Mouse (Mus musculus): Measurements from ENCODE around the gene Cip2a.

Cip2a gene

DNA sequence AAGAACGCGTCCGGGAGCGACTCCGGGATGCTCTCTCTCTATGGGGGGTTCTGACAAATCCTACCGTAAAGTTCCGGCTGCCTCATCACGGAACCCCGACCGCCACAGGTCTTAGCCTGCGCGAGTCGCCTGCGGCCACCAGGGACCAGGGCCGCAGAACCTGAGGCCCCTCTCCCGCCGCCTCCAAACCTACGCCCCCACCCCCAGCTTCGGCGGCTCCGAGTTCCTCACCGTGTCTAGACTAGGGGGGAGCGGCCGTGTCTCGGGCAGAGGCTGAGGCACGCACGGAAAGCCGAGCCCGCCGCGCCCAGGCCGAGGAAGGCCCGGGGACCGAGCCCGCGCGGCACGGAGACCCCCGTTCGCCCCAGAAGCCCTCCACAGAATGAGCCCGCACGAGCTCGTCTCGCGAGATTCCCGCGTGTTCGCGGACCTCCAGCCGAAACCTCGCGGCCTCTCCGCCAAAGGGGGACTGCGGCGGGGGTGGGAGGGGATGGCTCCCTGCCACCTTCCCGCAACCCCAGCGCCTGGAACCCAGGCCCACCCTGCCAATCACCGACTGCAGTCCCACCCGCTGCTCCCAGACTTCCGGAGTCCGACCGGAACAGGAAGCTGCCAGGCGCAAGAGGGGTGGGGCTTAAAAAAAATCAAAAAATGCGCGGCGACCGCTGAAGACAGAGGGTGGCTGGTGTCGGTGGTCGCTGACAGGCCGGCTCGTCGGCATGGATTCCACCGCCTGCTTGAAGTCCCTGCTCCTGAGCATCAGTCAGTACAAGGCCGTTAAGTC lies at the start of gene Cip2a, which contains the start of gene Dzip3:
Gene Cip2a, plus strand, starts transcription at position 627 of the 784 bp plus-strand sequence.
Gene Dzip3, minus strand, starts transcription at position 607 of the 784 bp plus-strand sequence.
- DNase-seq (ENCODE audit: low read depth, low spot score) = peak; percentile 88

GRCm38 (mm10) chr16:48972996-48973395 lies 21.0 kb upstream of the Cip2a start:
- no peak for DNase-seq (ENCODE audit: low read depth, low spot score)

DNA sequence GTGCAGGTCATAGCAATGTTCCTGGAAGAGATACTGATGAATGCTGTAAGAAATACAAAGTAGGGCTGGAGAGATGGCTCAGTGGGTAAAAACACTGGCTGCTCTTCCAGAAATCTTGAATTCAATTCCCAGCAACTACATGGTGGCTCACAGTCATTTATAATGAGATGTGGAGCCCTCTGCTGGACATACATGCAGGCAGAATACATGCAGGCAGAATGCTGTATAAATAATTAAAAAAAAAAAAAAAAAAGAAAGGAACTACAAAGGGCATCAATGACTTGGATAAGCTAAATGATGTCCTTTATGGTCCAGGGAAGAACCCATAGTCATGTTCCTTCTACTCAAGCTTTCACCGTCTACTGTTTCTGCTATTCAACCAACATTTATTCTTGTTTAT lies 20.4 kb upstream of the Cip2a start:
- DNase-seq (ENCODE audit: low read depth, low spot score) = peak; percentile 27

DNA sequence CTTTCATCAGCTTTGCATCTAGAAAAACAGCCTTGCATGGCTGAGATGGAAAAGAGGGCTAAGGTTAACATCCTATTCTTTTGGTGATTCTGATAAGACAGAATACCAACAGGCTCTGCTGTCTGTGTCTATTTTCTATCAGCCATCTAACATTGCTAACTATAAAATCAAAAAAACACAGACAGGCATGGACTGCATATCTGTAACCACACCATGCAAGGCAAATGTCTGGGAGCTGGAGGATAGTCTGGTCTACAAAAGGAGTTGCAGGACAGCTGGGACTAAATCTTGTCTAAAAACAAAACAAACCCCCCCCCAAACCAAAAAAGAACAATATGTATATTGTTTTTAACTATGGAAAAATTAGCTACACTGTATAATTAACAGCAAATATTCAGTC lies 14.0 kb upstream of the Cip2a start:
- no peak for DNase-seq (ENCODE audit: low read depth, low spot score)

DNA sequence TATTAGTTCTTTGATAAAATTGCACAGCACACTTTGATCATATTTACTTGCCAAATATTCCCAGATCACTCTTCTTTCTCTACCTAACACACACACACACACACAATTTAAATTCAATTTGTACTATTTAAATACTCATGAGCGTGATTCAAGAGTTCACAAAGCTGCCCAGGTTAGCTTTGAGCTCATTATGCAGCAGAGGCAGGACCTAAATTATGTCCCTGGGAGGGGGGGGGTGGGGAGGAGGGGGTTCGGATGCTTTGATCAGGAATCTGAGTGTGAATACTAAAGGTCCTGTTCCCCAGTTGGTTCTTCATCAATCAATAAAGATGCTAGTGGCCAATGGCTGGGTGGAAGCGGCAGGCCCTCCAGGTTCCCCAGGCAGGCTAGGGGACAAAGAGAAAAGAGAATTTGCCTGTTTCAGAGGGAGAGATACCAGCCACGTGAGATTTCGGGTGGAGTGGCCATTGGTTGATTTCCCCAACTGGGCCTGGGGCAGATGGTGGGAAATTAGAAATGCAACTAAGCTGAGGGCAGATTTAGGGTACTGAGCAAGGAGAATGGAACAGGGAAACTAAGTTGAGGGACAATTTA lies 8.9 kb upstream of the Cip2a start:
- DNase-seq (ENCODE audit: low read depth, low spot score) = no peak

DNA sequence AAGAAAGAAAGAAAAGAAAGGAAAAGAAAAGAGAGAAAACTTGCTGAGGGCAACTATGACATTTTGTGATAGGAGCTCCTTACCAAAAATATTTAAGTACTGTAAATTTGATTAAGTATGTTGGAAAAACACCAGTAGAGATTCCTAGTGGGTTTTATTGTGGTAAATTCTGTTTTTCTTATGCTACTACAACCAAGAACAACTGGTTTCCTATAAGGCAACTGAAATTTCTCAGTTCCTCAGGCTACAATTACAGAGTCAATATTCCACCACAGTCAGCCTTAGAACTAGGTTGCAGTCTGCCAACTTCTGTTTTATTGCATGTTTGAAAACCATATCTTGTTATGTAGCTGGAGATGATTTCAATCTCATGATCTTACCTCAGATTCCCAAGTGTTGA lies 4.3 kb upstream of the Cip2a start:
- no peak for DNase-seq (ENCODE audit: low read depth, low spot score)

DNA sequence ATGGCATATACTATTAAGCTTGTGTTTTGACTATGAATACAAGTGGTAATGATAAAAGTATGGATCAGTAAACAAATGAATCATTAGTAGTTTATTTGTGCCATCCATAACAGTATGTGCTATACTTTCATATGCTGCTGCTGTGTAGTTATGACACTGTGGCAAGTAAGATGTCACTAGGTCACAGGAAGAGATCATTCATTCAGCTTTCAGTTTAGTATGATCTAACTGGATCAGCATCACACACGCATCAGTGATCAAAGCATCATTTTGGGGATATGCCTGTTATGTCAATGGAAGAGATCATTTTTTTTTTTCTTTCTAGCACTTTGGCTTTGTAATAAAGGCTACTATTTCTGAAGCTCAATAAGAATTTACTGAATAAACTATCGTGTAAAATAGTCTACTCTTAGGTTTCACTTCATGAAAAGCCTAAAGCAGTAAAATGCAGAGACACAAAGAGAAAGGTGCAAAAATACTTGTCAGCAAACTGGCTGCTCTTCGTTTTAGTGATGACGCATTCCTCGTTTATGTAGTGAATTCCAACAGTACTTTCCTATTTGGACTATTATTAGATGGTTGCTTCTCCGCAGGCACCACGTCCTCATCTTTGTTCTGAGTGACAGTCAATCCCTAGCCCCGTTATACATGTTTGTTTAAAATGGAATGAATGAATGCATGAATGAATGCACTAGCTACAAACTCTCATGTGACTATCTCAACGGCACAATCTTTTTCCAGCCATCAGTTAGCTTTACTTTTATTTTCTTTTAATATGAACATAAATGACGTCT lies 1.4 kb upstream of the Cip2a start:
- peak; percentile 57 for DNase-seq (ENCODE audit: low read depth, low spot score)

DNA sequence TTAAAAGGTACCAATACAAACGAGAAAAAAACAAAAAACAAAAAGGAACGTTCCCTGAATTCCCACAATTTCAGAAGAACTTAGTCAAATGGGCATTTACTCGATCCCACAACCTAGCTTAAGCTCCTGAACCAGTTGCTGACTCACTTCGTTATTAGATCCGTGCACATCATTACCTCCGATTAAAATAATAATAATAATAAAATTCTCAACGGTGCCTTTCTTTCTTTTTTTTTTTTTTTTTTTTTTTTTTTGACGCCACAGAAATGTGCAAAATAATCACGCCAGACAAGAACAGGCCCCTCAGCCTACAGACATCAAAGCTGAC lies 790 bp upstream of the Cip2a start:
- no peak for DNase-seq (ENCODE audit: low read depth, low spot score)

GRCm38 (mm10) chr16:48994343-48994693 lies 333 bp downstream of the Cip2a start:
- no peak for DNase-seq (ENCODE audit: low read depth, low spot score)

DNA sequence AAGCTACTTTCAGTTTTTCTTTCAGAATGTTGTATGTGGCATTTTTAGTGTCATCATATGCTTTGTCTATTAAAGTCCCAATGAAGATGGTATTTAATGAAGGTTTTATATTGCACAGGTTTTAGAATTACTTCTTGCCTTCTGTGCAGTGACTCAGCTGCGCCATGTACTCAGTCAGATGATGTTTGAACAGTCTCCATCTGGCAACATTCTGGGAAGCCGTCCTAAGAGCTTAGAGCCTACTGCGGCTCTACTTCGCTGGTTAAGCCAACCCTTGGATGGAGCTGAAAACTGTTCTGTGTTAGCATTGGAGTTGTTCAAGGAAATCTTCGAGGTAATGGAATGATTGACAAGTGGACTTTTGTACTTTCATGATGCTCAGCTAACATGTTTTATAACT lies 10.2 kb downstream of the Cip2a start:
- no peak for DNase-seq (ENCODE audit: low read depth, low spot score)

GRCm38 (mm10) chr16:49016620-49017332 lies 22.8 kb downstream of the Cip2a start:
- peak; percentile 42 for DNase-seq (ENCODE audit: low read depth, low spot score)

DNA sequence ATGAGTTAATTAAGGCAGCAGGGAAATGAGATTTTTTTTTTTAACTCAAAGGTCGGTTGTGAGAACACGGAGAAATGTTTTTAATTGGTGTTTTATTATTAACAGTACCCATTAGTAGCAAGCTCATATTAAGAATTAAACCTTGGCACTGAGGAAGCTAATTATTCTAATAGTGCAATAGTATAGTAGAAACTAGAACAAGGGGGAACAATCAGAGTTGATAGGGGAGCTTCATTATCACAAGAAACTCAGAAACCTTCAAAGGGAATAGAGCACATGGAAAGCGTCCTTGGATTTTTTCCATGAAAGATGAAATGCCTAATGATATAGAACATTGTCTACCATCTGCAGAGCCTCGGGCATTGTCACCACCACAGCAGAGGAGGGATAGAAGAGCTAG lies 41.9 kb downstream of the Cip2a start:
- no peak for DNase-seq (ENCODE audit: low read depth, low spot score)

DNA sequence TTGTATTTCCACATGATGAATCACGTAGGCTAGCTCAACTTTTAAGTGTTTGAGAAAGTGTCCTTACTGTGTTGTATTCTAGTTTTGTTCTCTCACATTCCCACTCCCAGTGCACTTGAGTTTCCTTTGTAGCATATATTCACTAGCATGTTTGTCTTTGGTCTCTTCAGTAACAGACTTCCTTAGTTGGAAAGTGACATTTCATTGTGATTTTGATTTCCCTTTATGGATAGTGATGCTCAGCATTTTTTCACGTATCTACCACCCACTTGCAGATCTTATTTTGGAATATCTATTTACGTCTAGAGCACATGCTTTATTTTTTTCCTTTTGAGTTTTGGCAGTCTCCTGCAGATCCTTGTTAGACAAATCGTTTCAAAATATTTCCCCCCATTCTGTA lies 43.8 kb downstream of the Cip2a start:
- no peak for DNase-seq (ENCODE audit: low read depth, low spot score)

DNA sequence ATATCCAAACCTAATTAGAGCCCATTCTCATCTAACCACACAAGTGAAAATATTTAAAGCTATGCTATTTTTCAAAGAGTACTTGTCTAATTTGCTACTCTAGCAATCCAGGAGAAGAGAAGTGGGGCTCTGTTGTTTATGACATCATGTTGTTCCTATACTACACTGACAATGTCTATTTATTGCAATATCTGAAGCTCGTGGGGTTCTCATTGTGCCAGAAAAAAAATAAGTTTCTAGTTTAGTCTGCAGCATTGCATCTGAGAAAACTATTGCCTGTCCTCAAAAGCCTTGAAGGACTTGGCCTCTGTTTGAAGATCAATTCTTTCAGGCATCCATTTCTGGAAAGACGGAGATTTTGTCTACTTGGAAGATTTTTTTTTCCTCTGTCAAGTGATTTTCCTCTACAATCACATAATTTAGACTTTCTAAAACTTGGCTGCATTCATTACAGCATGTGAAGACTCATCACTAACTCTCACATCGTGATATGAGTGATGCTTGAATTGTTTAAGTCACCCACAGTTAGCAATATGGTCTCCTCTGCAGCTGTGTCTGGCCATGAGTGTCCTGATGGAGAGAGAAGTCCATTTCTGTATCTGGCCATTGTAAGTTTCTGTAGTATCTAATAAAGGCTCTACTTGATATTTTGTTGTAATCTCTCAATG lies 46.7 kb downstream of the Cip2a start:
- DNase-seq (ENCODE audit: low read depth, low spot score) = no peak

DNA sequence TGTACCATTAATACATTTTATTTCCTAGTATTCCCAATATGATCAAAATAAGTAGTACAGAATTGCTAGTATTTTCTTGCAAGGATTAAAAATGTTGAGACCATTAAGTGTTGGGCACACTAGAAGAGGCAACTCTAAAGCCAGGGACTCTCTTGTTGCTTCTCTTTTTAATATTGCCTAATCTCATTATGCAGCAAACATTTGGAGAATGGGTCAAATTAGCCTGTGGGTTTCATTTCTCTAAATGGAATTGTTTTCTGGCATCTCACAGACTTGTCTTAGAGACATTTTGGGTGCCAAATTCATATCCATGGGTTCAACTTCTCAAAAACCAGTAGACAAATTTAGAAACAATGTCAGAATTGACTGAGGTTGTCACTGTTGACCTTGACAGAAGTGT lies 55.2 kb downstream of the Cip2a start:
- DNase-seq (ENCODE audit: low read depth, low spot score) = no peak

DNA sequence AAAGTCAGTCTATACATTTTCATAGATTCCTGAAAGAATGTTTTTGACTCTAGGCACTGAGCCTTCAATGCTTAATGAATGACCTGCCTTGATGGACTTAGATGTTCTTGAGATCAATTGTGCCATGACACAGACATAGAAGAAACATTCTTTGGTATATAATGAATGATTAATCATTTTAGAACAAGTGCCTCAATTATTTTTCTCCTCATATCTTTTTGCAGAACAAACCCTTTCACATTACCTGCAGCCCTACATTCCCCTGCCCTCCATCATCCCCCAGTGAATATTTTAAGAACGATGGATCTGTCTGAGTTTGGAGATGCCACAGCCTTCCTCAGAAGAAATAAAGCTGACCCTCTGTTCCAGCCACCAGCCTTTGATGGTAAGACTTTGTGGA lies 63.2 kb downstream of the Cip2a start, which contains the start of gene Myh15:
Gene Myh15, plus strand, starts transcription at position 301 of the 400 bp plus-strand sequence.
- no peak for DNase-seq (ENCODE audit: low read depth, low spot score)
